Mouse (Mus musculus) megakaryocyte, embryonic 14.5 days (primary cell): ENCODE data around the gene Pnpla7.

Source experiments
- FLI1 ChIP-seq: IDR thresholded peaks from 2 replicates; pipeline ENCODE4 v1.6.1; 2012; ENCODE audit warnings: low read length, inconsistent platforms, mixed read lengths
- GATA1 ChIP-seq: IDR thresholded peaks from 3 replicates; pipeline ENCODE4 v1.6.1; 2012; ENCODE audit warnings: mixed read lengths, low read length, inconsistent platforms, borderline replicate concordance

GRCm38 (mm10) chr2:25095109-25095850, 119.4 kb downstream of the Pnpla7 start, which contains the start of gene Noxa1:
- no peak for TF ChIP-seq GATA1
- TF ChIP-seq FLI1 = no peak
